In the genomic region with DNA sequence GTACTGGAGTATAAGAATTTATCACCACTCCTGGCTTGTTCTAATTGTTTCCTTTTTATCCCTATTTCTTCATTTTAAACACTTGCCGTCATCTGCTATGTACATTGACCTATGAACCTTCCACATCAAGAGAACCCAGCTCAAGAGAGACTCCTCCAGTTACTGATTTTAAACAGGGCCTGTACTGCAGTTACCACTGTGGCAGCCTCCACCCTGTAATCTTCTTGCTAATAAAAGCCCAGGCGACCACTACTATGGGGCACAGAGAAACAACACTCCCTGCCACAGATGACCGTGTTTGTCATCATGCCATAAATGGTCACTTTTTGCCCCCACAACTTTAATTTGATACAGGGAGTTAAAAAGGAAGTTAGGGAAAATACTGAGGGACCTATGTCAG, we compare ENCODE assay signal across 17 mouse cellular contexts. TPM values are rescaled to one million over a fixed set of nuclear protein-coding genes. Genes with fewer than 3 reads are reported as not detected.
DNase-seq lines count a peak whose midpoint lies in the region; ATAC-seq and TF ChIP-seq lines count a peak whose summit lies in the region.
"Had no signal": no experiment of that assay in that cellular context is flagged by ENCODE, and none has a peak within 500 bp of the region (broad histone marks: within the 10 kb centered on the region; RNA-seq: fewer than 3 reads in every experiment).

No protein-coding gene starts in this region.

- TF ChIP-seq CTCF in kidney, adult 2 months (conservative IDR thresholded peaks at IDR 0.05; ENCODE audit: insufficient read depth, insufficient read length, low read depth, low read length) = no peak

- DNase-seq in embryonic facial prominence, embryonic 10.5 days (ENCODE audit: low spot score) = no peak
- no peak for DNase-seq in kidney, adult 2 months
- no peak for DNase-seq in kidney, adult 11 months
- no peak for DNase-seq in embryonic facial prominence, embryonic 14.5 days (ENCODE audit: low spot score)
- DNase-seq in layer of hippocampus, postnatal 36 days = no peak
- DNase-seq in left cerebral cortex, adult 8-10 months (ENCODE audit: low spot score in 2 of 2) = no peak
- DNase-seq: cerebellum, adult 9-10 months; embryo, embryonic 11 days; lung, embryonic 14.5 days had no signal

- H3K27ac ChIP-seq in embryonic facial prominence, embryonic 13.5 days = peak overlapping the region; percentile 48; the same call in 1 of the 2 replicates
- H3K27ac ChIP-seq in embryonic facial prominence, embryonic 10.5 days (replicated peaks) = no peak overlapping the region
- H3K27ac ChIP-seq in kidney, adult 2 months (ENCODE audit: insufficient read depth, low read depth, low read length) = peak overlapping the region; percentile 60
- H3K27ac ChIP-seq in embryonic facial prominence, embryonic 14.5 days (replicated peaks; ENCODE audit: low read depth, low read length) = peak overlapping the region; percentile 56; the same call in 1 of the 2 replicates
- H3K27ac ChIP-seq in liver, embryonic 16.5 days (ENCODE audit: low read length) = peak overlapping the region; percentile 63; the same call in 1 of the 2 replicates
- H3K27ac ChIP-seq: forebrain, embryonic 10.5 days had no signal

- no peak overlapping the region for H3K9ac ChIP-seq in embryonic facial prominence, embryonic 13.5 days
- H3K9ac ChIP-seq in embryonic facial prominence, embryonic 14.5 days (ENCODE audit: low read depth, low read length) = no peak overlapping the region
- H3K9ac ChIP-seq in liver, embryonic 16.5 days (ENCODE audit: low read depth, low read length) = no peak overlapping the region; the same call in 1 of the 2 replicates
- H3K9ac ChIP-seq: lung, embryonic 14.5 days had no signal

- H3K4me1 ChIP-seq in embryonic facial prominence, embryonic 13.5 days = peaks cover 7% of the 10 kb centered on the region
- peaks cover 11% of the 10 kb centered on the region for H3K4me1 ChIP-seq in embryonic facial prominence, embryonic 10.5 days
- H3K4me1 ChIP-seq in kidney, adult 2 months (ENCODE audit: control insufficient read depth, insufficient read depth, low read length) = peaks cover 38% of the 10 kb centered on the region
- peaks cover 3% of the 10 kb centered on the region; the same call in 1 of the 2 replicates for H3K4me1 ChIP-seq in embryonic facial prominence, embryonic 14.5 days (ENCODE audit: control insufficient read depth, insufficient read depth, low read length)
- H3K4me1 ChIP-seq in liver, embryonic 16.5 days (ENCODE audit: control insufficient read depth, low read depth, low read length) = peaks cover 28% of the 10 kb centered on the region

- H3K36me3 ChIP-seq in embryonic facial prominence, embryonic 13.5 days = peaks cover 17% of the 10 kb centered on the region
- H3K36me3 ChIP-seq in embryonic facial prominence, embryonic 10.5 days (replicated peaks) = peaks cover 39% of the 10 kb centered on the region
- H3K36me3 ChIP-seq in kidney, adult 2 months (ENCODE audit: control insufficient read depth, insufficient read depth, low read length) = no peaks in the 10 kb centered on the region; the same call in 1 of the 2 replicates
- peaks cover 10% of the 10 kb centered on the region; the same call in 1 of the 2 replicates for H3K36me3 ChIP-seq in embryonic facial prominence, embryonic 14.5 days (ENCODE audit: control insufficient read depth, insufficient read depth, low read length)
- H3K36me3 ChIP-seq in liver, embryonic 16.5 days (ENCODE audit: control insufficient read depth, insufficient read depth) = no peaks in the 10 kb centered on the region

- no peak for TF ChIP-seq POLR2A in kidney, adult 2 months (IDR thresholded peaks at IDR 0.05; ENCODE audit: low read depth, low read length)

- ATAC-seq in embryonic facial prominence, embryonic 13.5 days (ENCODE audit: insufficient number of reproducible peaks, insufficient read depth, low FRiP score, low TSS enrichment, low read depth) = no peak
- peak; percentile 58; the same call in 1 of the 2 replicates for ATAC-seq in embryonic facial prominence, embryonic 14.5 days (ENCODE audit: low read depth)
- ATAC-seq in liver, embryonic 16.5 days (ENCODE audit: low read depth) = peak; percentile 58; the same call in 1 of the 2 replicates
- ATAC-seq: Patski had no signal

- H3K4me2 ChIP-seq in embryonic facial prominence, embryonic 13.5 days = no peak overlapping the region
- H3K4me2 ChIP-seq in embryonic facial prominence, embryonic 14.5 days (ENCODE audit: low read depth, low read length) = no peak overlapping the region
- no peak overlapping the region for H3K4me2 ChIP-seq in liver, embryonic 16.5 days (ENCODE audit: low read depth, low read length)
- H3K4me2 ChIP-seq: lung, embryonic 14.5 days had no signal

- H3K4me3 ChIP-seq in embryonic facial prominence, embryonic 13.5 days = no peak overlapping the region
- no peak overlapping the region for H3K4me3 ChIP-seq in embryonic facial prominence, embryonic 10.5 days
- H3K4me3 ChIP-seq in kidney, adult 2 months (ENCODE audit: insufficient read depth, low read depth, low read length) = no peak overlapping the region
- H3K4me3 ChIP-seq in embryonic facial prominence, embryonic 14.5 days (ENCODE audit: low read depth, low read length) = no peak overlapping the region
- H3K4me3 ChIP-seq in liver, embryonic 16.5 days (ENCODE audit: low read depth, low read length) = no peak overlapping the region
- H3K4me3 ChIP-seq: forebrain, embryonic 10.5 days had no signal

- H3K9me3 ChIP-seq in embryonic facial prominence, embryonic 13.5 days = no peaks in the 10 kb centered on the region
- no peaks in the 10 kb centered on the region for H3K9me3 ChIP-seq in embryonic facial prominence, embryonic 10.5 days
- no peaks in the 10 kb centered on the region for H3K9me3 ChIP-seq in embryonic facial prominence, embryonic 14.5 days (ENCODE audit: control insufficient read depth, low read length)
- no peaks in the 10 kb centered on the region for H3K9me3 ChIP-seq in liver, embryonic 16.5 days (replicated peaks; ENCODE audit: control insufficient read depth, low read length)
- H3K9me3 ChIP-seq: forebrain, embryonic 10.5 days had no signal

- 52% methylated on average over 3 of the region's 3 CpGs for WGBS in embryonic facial prominence, embryonic 13.5 days
- WGBS in embryonic facial prominence, embryonic 10.5 days = 68% methylated on average over 3 of the region's 3 CpGs
- WGBS in kidney, adult 2 months = 25% methylated on average over 3 of the region's 3 CpGs
- WGBS in embryonic facial prominence, embryonic 14.5 days = 67% methylated on average over 3 of the region's 3 CpGs
- WGBS in liver, embryonic 16.5 days (ENCODE audit: insufficient replicate concordance) = 59% methylated on average over 3 of the region's 3 CpGs

- H3K27me3 ChIP-seq in embryonic facial prominence, embryonic 13.5 days = no peaks in the 10 kb centered on the region
- H3K27me3 ChIP-seq in embryonic facial prominence, embryonic 10.5 days (replicated peaks; ENCODE audit: low read depth, poor library complexity, severe bottlenecking) = no peaks in the 10 kb centered on the region
- H3K27me3 ChIP-seq in kidney, adult 2 months (replicated peaks; ENCODE audit: control insufficient read depth, insufficient read depth, low read length) = no peaks in the 10 kb centered on the region
- no peaks in the 10 kb centered on the region for H3K27me3 ChIP-seq in embryonic facial prominence, embryonic 14.5 days (replicated peaks; ENCODE audit: control insufficient read depth, insufficient read depth, low read length)
- H3K27me3 ChIP-seq in liver, embryonic 16.5 days (ENCODE audit: control insufficient read depth, insufficient read depth, low read depth, low read length) = no peaks in the 10 kb centered on the region
- H3K27me3 ChIP-seq: Patski had no signal

RNA-seq across cellular contexts. Expression of gene Ctnnd1, which starts 23.5 kb away (rescaled TPM):
- polyA plus RNA-seq in embryonic facial prominence, embryonic 13.5 days (2015; fragmentation: Nextera tagmentation; extraction: Ambion mirVana) = 43.8 and 49.6 TPM in 2 replicates
- 43.3 and 44.3 TPM in 2 replicates for polyA plus RNA-seq in embryonic facial prominence, embryonic 10.5 days (2016; fragmentation: Nextera tagmentation; extraction: Ambion mirVana)
- polyA plus RNA-seq in kidney, adult 2 months (2012; rRNA removed) = 53.2 and 58.7 TPM in 2 replicates
- 48.9 and 49.0 TPM in 2 replicates for polyA plus RNA-seq in embryonic facial prominence, embryonic 14.5 days (2014; fragmentation: Nextera tagmentation; extraction: Ambion mirVana)
- 14.9 and 16.0 TPM in 2 replicates for polyA plus RNA-seq in liver, embryonic 16.5 days (2015; fragmentation: Nextera tagmentation; extraction: Ambion mirVana)
- 10 to 100 TPM; 50.8 to 53.1 TPM for total RNA-seq in layer of hippocampus, postnatal 36 days (2021)
- 10 to 100 TPM; 57.2 to 69.1 (median 60.0) TPM for total RNA-seq in left cerebral cortex, adult 8-10 months (2022)

RNA-seq across cellular contexts. Expression of gene Btbd18, which starts 31.8 kb away (rescaled TPM):
- polyA plus RNA-seq in embryonic facial prominence, embryonic 13.5 days (2015; fragmentation: Nextera tagmentation; extraction: Ambion mirVana) = 0.36 and 0.41 TPM in 2 replicates
- polyA plus RNA-seq in embryonic facial prominence, embryonic 10.5 days (2016; fragmentation: Nextera tagmentation; extraction: Ambion mirVana) = 0.14 and 0.41 TPM in 2 replicates
- 0.02 TPM in 1 of 2 replicates, not detected in the other for polyA plus RNA-seq in kidney, adult 2 months (2012; rRNA removed)
- 0.14 TPM in 1 of 2 replicates, not detected in the other for polyA plus RNA-seq in embryonic facial prominence, embryonic 14.5 days (2014; fragmentation: Nextera tagmentation; extraction: Ambion mirVana)
- 0.04 TPM in 2 replicates for polyA plus RNA-seq in liver, embryonic 16.5 days (2015; fragmentation: Nextera tagmentation; extraction: Ambion mirVana)
- total RNA-seq in layer of hippocampus, postnatal 36 days (2021) = not detected
- not detected for total RNA-seq in left cerebral cortex, adult 8-10 months (2022)
- polyA plus RNA-seq: brain, embryonic 14.5 days; large intestine, adult 2 months had no signal

RNA-seq across cellular contexts. Expression of gene Selenoh, which starts 43.5 kb away (rescaled TPM):
- 292 and 345 TPM in 2 replicates for polyA plus RNA-seq in embryonic facial prominence, embryonic 13.5 days (2015; fragmentation: Nextera tagmentation; extraction: Ambion mirVana)
- polyA plus RNA-seq in embryonic facial prominence, embryonic 10.5 days (2016; fragmentation: Nextera tagmentation; extraction: Ambion mirVana) = 505 and 520 TPM in 2 replicates
- polyA plus RNA-seq in kidney, adult 2 months (2012; rRNA removed) = 29.6 and 32.2 TPM in 2 replicates
- 237 and 272 TPM in 2 replicates for polyA plus RNA-seq in embryonic facial prominence, embryonic 14.5 days (2014; fragmentation: Nextera tagmentation; extraction: Ambion mirVana)
- polyA plus RNA-seq in liver, embryonic 16.5 days (2015; fragmentation: Nextera tagmentation; extraction: Ambion mirVana) = 66.4 and 73.3 TPM in 2 replicates
- 10 to 100 TPM; 26.7 to 28.3 TPM for total RNA-seq in layer of hippocampus, postnatal 36 days (2021)
- total RNA-seq in left cerebral cortex, adult 8-10 months (2022) = 10 to 100 TPM; 31.1 to 43.1 (median 34.4) TPM

RNA-seq across cellular contexts. Expression of gene Gm28635, which starts 50.8 kb away (rescaled TPM):
- not detected in 2 replicates for polyA plus RNA-seq in embryonic facial prominence, embryonic 13.5 days (2015; fragmentation: Nextera tagmentation; extraction: Ambion mirVana)
- not detected in 2 replicates for polyA plus RNA-seq in embryonic facial prominence, embryonic 10.5 days (2016; fragmentation: Nextera tagmentation; extraction: Ambion mirVana)
- polyA plus RNA-seq in kidney, adult 2 months (2012; rRNA removed) = not detected in 2 replicates
- not detected in 2 replicates for polyA plus RNA-seq in embryonic facial prominence, embryonic 14.5 days (2014; fragmentation: Nextera tagmentation; extraction: Ambion mirVana)
- not detected in 2 replicates for polyA plus RNA-seq in liver, embryonic 16.5 days (2015; fragmentation: Nextera tagmentation; extraction: Ambion mirVana)
- 1 to 10 TPM; 3.8 to 3.9 TPM for total RNA-seq in layer of hippocampus, postnatal 36 days (2021)
- total RNA-seq in left cerebral cortex, adult 8-10 months (2022) = 1 to 10 TPM in 1 of 4 experiments, not detected in 3; 3.6 TPM
- polyA plus RNA-seq: forebrain, embryonic 10.5 days; hindbrain, embryonic 11.5 days; large intestine, adult 2 months; lung, embryonic 14.5 days; Patski; testis, adult 2 months had no signal

RNA-seq across cellular contexts. Expression of gene Med19, which starts 51.2 kb away (rescaled TPM):
- 33.4 and 38.5 TPM in 2 replicates for polyA plus RNA-seq in embryonic facial prominence, embryonic 13.5 days (2015; fragmentation: Nextera tagmentation; extraction: Ambion mirVana)
- polyA plus RNA-seq in embryonic facial prominence, embryonic 10.5 days (2016; fragmentation: Nextera tagmentation; extraction: Ambion mirVana) = 45.3 and 46.4 TPM in 2 replicates
- polyA plus RNA-seq in kidney, adult 2 months (2012; rRNA removed) = 7.8 and 9.3 TPM in 2 replicates
- polyA plus RNA-seq in embryonic facial prominence, embryonic 14.5 days (2014; fragmentation: Nextera tagmentation; extraction: Ambion mirVana) = 28.4 and 28.8 TPM in 2 replicates
- polyA plus RNA-seq in liver, embryonic 16.5 days (2015; fragmentation: Nextera tagmentation; extraction: Ambion mirVana) = 17.1 TPM in 2 replicates
- 10 to 100 TPM; 29.5 to 32.2 TPM for total RNA-seq in layer of hippocampus, postnatal 36 days (2021)
- total RNA-seq in left cerebral cortex, adult 8-10 months (2022) = 10 to 100 TPM; 31.6 to 37.0 (median 32.9) TPM
